Mouse (Mus musculus): ENCODE results near the gene Olfr463.

GRCm38 (mm10) chr11:87860426-87860825 lies 36.8 kb downstream of the Olfr463 start:
- TF ChIP-seq GATA1 (IDR thresholded peaks at IDR 0.05; ENCODE audit: borderline replicate concordance, low read length): no peak
- TF ChIP-seq FLI1 (IDR thresholded peaks at IDR 0.05; ENCODE audit: low read length): no peak
